Mouse (Mus musculus) cerebellum, postnatal 25 days (tissue): ENCODE measurements around the gene Sectm1a.
"Not testable (repeated sequence)": the region's sequence is repeated elsewhere in the genome, so short reads cannot be mapped to it uniquely, and the experiment has no call there.

Experiments
- DNase-seq, 2 experiments: peaks; one replicate each; pipeline ENCODE4 v3.0.0; 2021; ENCODE audit warnings: mixed read lengths in 2 of 2

The Sectm1a gene

DNA sequence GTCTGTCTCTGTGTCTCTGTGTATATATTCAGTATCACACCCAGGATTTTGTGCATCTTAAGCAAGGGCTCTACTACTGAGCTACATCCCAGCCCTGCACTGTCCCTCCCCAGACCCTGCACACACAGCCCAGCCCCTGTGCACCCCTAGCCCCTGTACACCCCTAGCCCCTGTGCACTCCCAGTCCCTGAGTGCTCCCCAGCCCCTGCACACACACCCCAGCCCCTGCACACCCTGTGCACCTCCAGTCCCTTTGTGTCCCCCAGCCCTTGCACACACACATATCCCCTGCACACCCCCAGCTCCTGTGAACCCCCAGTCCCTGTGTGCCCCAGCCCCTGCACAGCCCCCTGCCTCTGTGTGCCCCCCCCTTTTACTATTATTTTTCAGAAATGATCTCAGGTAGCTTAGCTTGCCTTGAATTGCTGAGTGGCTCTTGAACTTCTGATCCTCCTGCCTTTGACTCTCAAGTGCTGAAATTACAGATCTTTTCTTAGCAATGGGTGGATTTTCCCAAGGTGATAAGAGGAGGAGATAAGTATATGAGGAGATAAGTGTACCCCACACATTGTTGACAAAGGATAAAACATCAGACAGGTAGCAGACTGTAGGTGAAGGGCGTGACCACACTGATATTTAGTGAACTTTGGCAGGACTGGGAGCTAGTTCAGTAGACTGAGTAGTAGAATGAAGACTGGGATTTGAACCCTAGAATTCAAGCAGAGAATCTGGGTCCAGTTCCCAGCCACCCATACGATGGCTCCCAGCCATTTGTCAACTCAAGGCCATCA is 8.9 kb upstream of the Sectm1a start:
- DNase-seq = no peak

DNA sequence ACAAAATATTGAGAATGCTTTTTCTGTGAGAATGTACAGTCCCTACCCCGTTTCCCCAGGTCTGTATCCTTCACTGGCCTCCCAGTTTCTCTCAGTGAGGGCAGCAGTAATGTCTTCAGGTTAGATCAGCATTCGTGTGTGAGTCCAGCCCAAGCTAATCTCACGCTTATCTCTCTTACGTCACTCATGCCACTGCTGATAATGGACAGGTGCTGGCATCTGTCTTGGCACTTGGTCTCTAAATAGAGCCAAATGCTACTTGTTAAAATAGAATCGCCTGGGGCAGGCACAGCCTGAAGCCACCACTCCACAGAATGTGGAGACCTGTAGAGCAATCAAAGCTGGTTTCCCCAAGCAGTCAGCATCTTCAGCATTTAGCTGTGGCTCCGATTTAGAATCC is 8.0 kb upstream of the Sectm1a start:
- no peak for DNase-seq

DNA sequence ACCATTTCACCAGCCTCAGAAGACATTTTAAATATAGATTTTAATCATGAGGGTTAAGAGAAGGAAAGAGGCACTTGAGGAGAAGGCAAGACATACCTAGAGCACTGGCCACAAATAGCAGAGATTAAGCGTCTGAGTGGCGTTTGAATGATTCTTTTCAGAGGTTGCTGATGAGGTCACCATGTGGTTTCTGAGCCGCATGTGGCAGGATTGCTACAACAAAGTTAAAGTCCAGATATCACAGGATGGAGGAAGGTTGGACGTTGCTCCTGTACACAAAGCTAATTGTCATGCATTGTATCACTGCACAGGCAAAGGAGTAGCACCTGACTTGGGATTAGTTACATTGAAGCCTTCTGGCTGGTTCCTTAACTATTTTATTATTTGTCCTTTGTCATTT is 5.3 kb upstream of the Sectm1a start:
- DNase-seq = no peak

DNA sequence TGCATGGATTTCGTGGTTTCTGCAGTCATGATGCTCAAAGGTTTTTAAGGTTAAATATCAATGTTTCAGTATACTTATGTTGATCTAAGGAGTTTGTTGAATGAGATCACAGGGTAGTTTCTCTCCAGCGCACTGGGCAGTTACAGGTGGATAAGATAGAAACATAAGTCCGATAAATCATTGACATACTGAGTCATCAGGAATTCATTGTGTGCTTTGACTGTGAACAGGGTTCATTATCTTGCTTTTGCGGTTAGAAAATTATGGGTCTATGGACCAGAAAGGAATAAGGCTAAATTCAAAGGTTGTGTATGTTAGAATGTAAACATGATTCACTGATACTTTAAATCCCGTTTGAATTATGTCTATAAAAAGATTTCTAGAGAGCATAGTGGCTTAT is 4.2 kb upstream of the Sectm1a start:
- no peak for DNase-seq

DNA sequence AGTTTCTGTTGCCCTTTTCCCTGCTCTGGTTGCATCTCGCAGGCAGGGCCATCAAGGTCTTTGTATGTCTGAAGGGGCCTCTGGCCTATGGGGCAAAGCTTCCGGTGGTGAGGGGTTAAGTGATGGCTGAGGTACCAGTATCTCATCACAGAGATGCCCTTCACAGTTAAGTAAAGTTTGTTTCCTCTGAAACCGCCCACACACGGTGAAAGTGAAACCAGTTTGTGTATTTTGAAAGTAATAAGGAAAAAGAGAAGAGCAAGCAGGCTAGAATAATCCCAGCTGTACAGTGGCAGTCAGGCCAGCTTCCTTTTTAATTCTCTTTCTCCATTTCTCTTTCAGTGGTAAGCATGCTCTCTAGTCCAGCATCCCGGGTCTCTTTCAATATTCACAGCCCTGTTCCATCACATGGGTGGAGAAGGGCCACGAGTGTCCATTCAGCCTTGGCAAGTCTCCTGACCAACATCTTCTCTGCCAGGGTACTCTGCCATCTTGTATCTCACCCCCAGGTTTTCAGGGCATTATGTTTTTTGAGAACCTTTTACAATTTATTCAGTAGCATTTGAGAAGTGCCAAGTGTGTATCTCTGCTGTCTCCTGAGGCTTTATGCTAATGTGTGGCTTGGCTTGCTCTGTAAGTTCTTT is 2.0 kb upstream of the Sectm1a start:
- no peak for DNase-seq

DNA sequence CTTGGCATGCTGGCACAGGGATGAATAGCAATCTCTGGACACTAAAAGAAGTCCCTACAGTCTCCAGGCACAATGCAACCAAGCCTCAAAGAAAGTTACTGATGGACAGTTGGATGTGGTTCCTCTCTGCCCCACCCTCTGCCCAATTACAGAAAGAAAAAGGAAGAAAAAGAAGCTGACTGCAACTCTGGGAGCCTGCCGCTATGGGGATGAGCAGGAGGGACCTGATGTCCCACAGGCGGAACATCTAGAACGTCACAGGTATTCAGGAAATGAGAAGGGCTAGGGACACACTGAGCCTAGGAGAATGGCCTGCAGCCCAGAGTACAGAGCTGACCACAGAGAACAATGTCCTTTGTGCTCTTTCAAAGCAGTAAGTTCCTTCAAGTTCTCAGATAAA is 1.2 kb upstream of the Sectm1a start:
- DNase-seq = no peak

DNA sequence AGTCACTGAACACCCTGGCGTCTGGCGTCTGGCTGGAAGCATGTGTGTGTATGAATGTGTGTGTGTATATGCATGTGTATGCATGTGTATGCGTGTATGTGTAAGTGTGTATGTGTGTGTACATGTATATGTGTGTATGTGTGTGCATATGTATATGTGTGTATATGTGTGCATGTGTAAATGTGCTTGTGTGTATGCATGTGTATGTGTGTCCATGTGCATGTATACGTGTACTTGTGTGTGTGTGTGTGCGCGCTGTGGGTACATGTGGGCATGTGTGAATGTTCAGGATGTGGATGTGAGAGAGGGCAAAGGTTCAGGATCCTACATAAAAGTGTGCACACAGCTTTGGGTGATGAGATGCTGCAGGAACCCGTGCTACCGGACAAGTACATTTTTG is 690 bp downstream of the Sectm1a start:
- DNase-seq = no peak

DNA sequence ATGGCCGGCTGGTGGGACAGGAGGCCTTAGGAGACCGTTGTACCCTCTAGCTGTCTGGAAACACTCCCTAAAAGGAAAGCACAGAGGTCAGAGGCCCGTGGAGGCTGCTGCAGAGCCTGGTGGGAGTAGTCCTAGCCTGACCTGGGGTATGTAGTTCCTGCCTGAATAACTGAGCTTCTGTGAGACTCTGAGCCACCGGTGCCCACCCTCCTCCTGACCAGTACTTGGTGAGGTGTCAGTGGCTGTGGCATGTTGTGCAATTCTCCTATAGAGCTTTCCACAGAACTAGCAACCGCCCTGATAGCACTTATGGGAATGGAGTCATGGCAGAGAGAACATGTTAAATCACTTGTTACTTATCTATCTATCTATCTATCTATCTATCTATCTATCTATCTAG is 5.4 kb downstream of the Sectm1a start:
- DNase-seq = no peak

DNA sequence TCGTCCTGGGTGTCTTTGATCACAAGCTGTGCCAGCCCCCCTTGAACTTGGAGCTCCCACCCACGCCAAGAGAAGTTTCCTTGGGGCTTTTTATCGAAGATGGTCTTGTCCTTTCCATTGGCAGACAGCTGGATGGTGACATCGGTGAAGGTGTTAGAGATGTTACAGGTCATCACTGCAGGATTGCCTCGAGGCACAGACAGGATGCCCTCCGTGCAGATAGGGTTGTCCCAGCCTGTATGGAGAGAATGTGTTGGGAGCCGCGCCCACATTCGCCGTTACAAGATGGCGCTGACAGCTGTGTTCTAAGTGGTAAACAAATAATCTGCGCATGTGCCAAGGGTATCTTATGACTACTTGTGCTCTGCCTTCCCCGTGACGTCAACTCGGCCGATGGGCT is 11.4 kb downstream of the Sectm1a start:
- DNase-seq = not testable (repeated sequence)

DNA sequence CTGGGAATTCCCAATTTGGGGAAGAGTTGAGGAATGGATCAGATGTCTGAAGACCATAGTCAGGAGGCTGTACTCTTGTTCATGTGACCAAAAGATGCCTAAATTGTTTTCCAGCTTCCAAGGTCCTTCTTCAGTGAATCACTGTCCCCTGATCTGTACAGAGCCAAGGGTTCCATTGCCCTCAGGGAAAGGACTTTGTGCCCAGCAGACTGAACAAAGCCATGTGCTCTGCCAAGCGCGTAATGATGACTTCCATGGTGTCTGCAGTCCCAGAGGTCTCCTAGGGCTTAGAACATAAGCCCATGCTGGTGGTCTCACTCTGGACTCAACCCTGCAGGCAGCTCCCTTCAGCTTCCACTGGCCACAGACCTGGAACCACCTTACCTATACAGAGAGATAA is 13.1 kb downstream of the Sectm1a start:
- DNase-seq = no peak

DNA sequence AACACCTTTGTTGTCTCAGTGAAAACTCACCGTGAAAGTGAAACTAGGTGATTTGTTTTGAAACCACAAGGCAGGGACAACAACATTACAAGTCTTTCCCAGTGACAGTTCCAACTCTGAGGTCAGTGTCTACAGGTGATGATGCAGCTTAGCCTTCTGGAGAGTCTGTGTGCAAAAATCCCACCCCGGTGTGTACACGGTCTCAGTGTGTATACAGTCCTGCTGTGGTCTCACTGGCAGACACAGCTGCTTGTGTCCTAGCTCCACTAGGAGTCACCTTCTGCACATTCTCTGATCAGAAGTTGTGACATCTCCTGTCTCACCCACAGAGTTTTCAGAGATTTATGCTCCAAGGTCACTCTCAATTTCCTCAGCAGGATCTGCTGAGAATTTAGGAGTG is 16.8 kb downstream of the Sectm1a start:
- no peak for DNase-seq

DNA sequence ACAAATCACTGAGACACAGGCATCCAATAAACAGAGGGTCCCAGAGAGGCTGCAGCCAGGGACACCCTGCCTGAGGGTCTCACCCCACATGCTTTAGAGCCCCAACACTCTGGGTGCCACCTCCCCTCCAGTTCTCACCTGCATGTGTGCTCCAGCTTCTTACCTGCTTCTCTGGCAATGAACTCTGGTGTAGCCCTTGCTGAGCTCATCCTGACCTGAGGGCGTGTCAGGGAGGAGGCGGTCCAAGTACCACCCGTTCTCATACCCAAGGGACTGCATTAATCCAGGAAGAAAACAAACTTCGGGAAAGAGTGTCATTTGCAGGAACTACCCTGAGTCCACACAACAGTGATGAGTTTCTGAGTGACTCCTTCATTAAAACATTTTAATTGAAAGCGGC is 17.6 kb downstream of the Sectm1a start, which contains the start of gene Sectm1b:
Gene Sectm1b, minus strand, starts transcription at position 191 of the 400 bp plus-strand sequence.
- no peak for DNase-seq

DNA sequence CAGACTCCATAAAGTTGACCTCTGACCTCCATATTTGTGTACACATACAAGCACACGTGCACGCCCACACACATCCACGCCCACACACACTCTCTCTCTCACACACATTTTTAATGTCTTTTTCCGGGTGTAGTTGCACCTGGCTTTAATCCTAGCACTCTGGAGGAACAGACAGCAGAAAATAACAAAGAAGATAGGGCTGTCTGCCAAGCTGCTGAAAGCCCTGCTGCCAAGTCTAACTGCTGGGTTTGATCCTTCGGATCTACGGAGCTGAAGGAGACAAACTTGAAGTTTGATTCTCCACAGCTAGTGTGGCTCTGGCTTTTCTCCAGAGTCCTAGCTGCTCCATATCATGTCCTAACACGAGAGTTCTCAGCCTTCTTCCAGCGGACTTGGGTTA is 19.4 kb downstream of the Sectm1a start:
- no peak for DNase-seq

DNA sequence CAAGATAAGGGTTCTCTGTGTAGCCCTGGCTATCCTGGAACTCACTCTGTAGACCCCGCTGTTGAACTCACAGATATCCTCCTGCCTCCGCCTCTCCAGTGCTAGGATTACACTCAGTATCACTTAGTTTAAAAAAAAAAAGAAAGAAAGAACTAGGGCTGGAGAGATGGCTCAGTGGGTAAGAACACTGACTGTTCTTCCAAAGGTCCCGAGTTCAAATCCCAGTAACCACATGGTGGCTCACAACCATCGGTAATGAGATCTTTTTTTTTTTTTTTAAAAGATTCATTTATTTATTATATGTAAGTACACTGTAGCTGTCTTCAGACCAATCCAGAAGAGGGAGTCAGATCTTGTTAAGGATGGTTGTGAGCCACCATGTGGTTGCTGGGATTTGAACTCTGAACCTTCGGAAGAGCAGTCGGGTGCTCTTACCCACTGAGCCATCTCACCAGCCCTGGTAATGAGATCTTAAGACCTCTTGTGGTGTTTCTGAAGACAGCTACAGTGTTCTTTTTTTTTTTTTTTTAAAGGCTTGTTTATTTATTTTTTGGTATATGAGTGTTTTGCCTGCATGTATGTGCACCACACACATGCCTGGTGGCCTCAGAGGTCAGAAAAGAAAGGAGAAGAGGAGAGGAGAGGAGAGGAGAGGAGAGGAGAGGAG is 20.5 kb downstream of the Sectm1a start:
- DNase-seq = not testable (repeated sequence)

DNA sequence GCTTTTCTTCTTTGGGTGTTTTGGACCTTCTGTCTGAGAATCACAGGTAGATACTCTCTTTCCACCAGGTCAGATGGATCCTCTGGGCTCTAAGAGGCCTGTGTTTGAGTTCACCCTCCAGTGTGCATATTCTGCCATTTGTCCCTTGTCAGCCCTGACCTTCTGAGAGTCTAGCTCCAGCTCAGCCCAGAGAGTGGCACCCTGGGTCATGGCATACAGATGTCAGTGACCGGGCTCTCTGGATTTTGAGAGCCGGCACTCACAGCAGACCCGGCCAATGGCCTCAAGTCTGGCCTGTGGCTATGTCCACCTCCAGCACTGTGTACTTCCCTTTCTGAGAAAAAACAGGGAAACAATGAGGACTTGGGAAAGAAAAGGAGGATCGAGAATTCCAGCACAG is 21.5 kb downstream of the Sectm1a start:
- DNase-seq = no peak

DNA sequence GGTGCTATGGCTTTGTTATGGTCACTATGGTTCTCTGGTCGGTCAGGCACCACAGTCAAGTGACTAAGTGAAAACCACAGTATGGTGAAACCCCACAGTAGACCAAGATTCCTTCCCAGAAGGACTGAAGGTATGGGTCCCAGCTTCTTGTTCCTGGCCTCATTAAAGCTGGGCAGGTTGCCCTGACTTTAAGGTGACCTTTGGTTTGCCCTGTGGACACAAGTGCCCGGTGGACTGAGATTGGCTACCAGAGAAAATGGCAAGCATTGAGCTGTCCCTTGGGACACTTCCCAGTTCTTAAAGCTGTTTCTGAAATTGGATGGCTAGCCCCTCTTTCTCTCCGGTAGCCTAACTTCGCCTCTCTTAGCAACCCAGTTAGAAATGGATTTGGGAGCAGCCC is 22.1 kb downstream of the Sectm1a start:
- no peak for DNase-seq

DNA sequence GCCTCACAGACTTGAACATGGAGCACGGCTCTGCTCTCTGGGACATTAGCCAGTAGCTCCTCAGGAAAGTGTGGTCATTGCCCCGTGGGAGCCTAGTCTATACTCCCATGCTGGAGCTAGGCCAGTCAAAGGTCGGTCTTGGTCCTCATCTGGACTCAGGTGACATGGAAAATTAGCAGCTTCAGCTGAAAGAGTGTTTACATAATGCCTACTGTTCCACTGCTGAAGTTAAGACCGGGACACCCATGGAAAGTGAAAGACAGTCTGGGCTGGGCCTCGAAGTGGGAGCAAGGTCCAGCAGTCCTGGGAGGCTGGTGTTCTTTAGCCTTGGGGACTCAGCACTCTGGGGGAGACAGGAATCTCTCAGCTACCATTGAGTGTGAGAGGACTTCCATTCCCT is 22.9 kb downstream of the Sectm1a start:
- no peak for DNase-seq

DNA sequence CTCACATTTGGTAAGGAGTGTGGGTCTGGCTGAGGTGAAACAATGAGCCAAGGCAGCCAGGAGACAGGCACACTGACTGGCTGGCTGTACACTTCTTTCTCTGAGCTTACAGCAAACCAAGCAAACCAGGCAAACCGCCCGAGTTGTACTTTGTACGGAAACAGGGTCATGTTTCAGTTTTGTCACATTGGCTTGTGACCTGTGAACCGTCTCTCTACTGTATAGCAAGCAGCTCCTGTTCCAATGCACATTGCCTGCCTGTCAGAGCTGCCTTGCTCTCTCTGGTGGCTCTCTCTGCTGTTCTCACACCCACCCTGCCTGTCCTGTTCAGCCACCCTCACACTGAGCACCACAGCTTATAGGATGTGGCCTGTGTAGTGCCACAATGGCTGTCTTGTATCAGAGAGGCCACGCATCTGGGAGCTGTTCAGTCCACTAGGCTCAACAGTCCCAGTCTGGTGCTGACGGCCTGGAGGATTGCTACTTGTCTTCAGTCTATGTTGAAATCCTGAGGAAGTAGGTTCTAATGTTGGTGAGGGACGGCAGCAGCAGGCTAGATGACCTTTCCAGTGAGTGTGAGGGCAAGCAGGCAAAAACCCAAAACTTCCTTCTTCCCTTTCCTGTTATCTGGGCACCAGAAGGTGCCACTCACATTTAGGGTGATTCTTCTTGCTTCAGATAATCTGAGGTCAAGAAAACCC is 24.3 kb downstream of the Sectm1a start:
- DNase-seq = no peak

DNA sequence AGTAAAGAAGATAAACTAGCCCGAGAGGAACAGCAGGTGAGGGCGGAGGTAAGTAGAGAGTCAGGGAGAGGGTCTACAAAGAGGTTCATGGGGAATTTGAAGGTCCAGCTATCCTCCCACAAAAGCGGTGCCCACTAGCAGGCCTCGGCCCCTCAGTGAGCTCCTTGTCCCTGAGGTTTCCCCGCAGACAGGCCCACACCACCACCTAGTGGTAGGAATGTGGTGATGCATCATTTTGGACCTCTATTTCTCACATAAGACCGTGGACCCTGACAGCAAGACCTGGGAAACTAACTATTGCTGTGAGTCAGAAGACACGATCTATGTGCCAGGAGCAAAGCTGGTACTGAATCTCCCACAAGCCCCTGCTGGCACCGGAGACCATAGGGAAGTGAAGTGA is 27.5 kb downstream of the Sectm1a start:
- DNase-seq = peak; percentile 72 to 87

DNA sequence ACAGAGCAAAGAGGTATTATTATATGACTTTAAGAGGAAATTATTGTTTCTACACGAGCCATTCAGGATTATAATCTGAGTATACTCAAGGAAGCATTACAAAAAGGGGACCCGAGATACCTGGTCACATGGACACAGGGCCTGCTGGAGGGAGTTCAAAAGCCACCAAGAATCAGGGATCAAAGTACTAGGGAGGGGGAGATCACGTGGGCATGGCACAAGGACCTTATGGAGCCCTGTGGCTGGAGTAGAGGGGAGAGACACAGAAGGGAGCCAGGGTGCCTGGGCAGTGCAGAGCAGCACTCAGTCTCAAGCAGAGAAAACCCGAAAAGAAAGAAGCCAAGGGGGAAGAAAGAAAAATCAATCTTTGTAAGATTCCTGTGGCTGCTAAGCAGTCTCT is 28.6 kb downstream of the Sectm1a start:
- no peak for DNase-seq

DNA sequence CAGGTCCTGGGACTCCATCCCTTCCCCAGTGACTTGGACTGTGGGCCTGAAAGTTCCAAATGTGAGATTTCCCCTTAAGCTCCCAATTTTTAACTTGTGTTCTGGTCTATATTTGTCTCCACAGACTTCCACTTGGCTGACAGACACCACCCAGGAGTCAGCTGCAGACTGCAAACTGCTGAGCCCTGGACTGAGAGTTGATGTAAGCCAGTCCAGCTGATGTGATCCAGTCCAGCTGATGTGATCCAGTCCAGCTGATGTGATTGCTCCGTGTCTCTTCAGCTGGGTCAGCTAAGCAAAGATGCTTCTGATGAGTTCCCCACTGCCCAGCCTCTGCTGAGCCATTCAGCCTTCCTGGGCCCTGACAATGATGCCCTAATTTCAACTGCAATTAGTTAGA is 29.2 kb downstream of the Sectm1a start:
- no peak for DNase-seq

DNA sequence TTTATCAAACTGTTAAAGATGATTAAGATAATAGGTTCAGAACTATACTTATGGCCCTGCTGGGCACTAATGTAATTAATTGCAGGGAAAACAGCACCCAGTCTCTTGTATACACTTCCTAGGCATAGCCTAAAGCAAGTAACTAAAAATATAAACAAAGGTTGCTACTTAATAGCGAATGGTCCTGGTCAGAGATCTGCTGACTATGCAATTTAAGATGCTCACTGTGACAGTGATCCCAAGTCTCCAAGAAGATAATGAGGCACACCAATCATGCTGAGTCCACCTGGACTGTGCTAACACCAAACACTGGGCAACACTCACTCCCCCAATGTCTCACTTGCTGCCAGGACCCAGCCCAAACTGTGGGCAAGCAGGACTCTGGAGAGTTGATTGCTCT is 31.2 kb downstream of the Sectm1a start:
- DNase-seq = no peak

DNA sequence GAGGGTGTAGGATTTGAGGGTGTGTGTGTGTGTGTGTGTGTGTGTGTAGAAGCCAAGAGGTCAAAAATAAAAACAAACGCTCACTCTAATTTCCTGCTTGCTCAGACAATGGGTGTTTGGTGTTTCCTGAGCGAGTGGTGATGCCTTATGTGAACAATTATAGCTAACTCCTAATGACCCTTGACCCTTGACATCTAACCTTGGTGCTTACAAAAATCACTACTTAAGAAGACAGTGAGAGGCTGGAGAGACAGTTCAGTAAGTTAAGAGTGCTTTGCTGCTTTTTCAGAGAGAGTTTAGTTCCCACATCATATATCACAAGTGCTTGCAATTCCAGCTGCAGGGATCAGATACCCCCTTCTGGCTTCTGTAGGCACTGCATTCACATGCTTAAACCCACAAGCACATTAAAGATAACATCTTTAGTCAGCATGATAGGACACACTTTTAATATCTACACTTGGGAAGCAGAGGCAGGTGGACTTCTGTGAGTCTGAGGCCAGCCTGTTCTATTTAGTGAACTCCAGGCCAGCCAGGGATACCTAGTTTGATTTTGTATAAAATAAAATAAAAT is 33.1 kb downstream of the Sectm1a start:
- no peak for DNase-seq
